Mouse (Mus musculus): Measurements from ENCODE around the gene Fbxl17. TPM values are rescaled to one million over a fixed set of nuclear protein-coding genes. Genes with fewer than 3 reads are reported as not detected.
A peak's percentile ranks its signal among the peaks of the same experiment; 100 is the strongest.

Gene Fbxl17
- polyA plus RNA-seq, 1 experiment from 2014 or later, result 9.0 TPM

- WGBS, result 61% methylated on average over 3 of the region's 3 CpGs
- DNase-seq (no peak), ATAC-seq (ENCODE audit: insufficient read depth) (no peak)
- H3K4me1 ChIP-seq (ENCODE audit: insufficient read depth), result no peaks in the 10 kb centered on the region
- TF ChIP-seq CTCF (IDR thresholded peaks at IDR 0.05; ENCODE audit: low read depth), result no peak
- H3K36me3 ChIP-seq (ENCODE audit: insufficient read depth), result no peaks in the 10 kb centered on the region
- no peaks in the 10 kb centered on the region for H3K27me3 ChIP-seq (ENCODE audit: insufficient read depth, low read length)
- H3K9me3 ChIP-seq (ENCODE audit: low read depth, low read length), result no peaks in the 10 kb centered on the region
- no peak overlapping the region for H3K27ac ChIP-seq (ENCODE audit: low read depth)
- no peak overlapping the region for H3K4me3 ChIP-seq (ENCODE audit: low read depth, low read length)
- H3K4me2 ChIP-seq, result no peak overlapping the region
- no peak overlapping the region for H3K9ac ChIP-seq
Measured at GRCm38 (mm10) chr17:63166692-63167091, 333.1 kb downstream of the Fbxl17 start.

GRCm38 (mm10) chr17:63165847-63166246 lies 334.0 kb downstream of the Fbxl17 start:
- ATAC-seq (ENCODE audit: insufficient read depth) (no peak), DNase-seq (no peak)
- Histone ChIP-seq H3K4me3 (ENCODE audit: low read depth, low read length) (no peak overlapping the region), H3K27me3 (ENCODE audit: insufficient read depth, low read length) (no peaks in the 10 kb centered on the region), H3K36me3 (ENCODE audit: insufficient read depth) (no peaks in the 10 kb centered on the region), H3K9me3 (ENCODE audit: low read depth, low read length) (no peaks in the 10 kb centered on the region), H3K4me1 (ENCODE audit: insufficient read depth) (no peaks in the 10 kb centered on the region), H3K9ac (no peak overlapping the region), H3K27ac (ENCODE audit: low read depth) (no peak overlapping the region), H3K4me2 (no peak overlapping the region)
- no peak for TF ChIP-seq CTCF (IDR thresholded peaks at IDR 0.05; ENCODE audit: low read depth)
- WGBS, result 82% methylated on average over 13 of the region's 13 CpGs

- Histone ChIP-seq H3K4me3 (ENCODE audit: low read depth, low read length) (no peak overlapping the region), H3K27ac (ENCODE audit: low read depth) (no peak overlapping the region), H3K27me3 (ENCODE audit: insufficient read depth, low read length) (no peaks in the 10 kb centered on the region), H3K9ac (no peak overlapping the region), H3K9me3 (ENCODE audit: low read depth, low read length) (no peaks in the 10 kb centered on the region), H3K4me2 (no peak overlapping the region), H3K4me1 (ENCODE audit: insufficient read depth) (no peaks in the 10 kb centered on the region), H3K36me3 (ENCODE audit: insufficient read depth) (no peaks in the 10 kb centered on the region)
- 47% methylated on average over 1 of the region's 1 CpGs for WGBS
- no peak for TF ChIP-seq CTCF (IDR thresholded peaks at IDR 0.05; ENCODE audit: low read depth)
- no peak for DNase-seq
- ATAC-seq (ENCODE audit: insufficient read depth), result no peak
Measured at GRCm38 (mm10) chr17:63164289-63164688, 335.5 kb downstream of the Fbxl17 start.

GRCm38 (mm10) chr17:63161953-63162352 lies 337.9 kb downstream of the Fbxl17 start:
- 73% methylated on average over 5 of the region's 5 CpGs for WGBS

GRCm38 (mm10) chr17:63159196-63159595 lies 340.6 kb downstream of the Fbxl17 start:
- ATAC-seq (ENCODE audit: insufficient read depth), result no peak
- Histone ChIP-seq H3K27me3 (ENCODE audit: insufficient read depth, low read length) (no peaks in the 10 kb centered on the region), H3K9ac (no peak overlapping the region), H3K4me2 (no peak overlapping the region), H3K27ac (ENCODE audit: low read depth) (no peak overlapping the region), H3K4me1 (ENCODE audit: insufficient read depth) (0 out of 2 replicates have a peak, but pooled peaks cover 3% of the 10 kb centered on the region), H3K36me3 (ENCODE audit: insufficient read depth) (no peaks in the 10 kb centered on the region), H3K4me3 (ENCODE audit: low read depth, low read length) (no peak overlapping the region), H3K9me3 (ENCODE audit: low read depth, low read length) (no peaks in the 10 kb centered on the region)
- peak; percentile 25 for DNase-seq
- no peak for TF ChIP-seq CTCF (IDR thresholded peaks at IDR 0.05; ENCODE audit: low read depth)
- WGBS, result 47% methylated on average over 7 of the region's 7 CpGs

More at GRCm38 (mm10) chr17:63161953-63162352, 337.9 kb downstream of the Fbxl17 start:
- Histone ChIP-seq H3K27ac (ENCODE audit: low read depth) (no peak overlapping the region), H3K27me3 (ENCODE audit: insufficient read depth, low read length) (no peaks in the 10 kb centered on the region), H3K4me2 (no peak overlapping the region), H3K36me3 (ENCODE audit: insufficient read depth) (no peaks in the 10 kb centered on the region), H3K9me3 (ENCODE audit: low read depth, low read length) (no peaks in the 10 kb centered on the region), H3K4me3 (ENCODE audit: low read depth, low read length) (no peak overlapping the region), H3K9ac (no peak overlapping the region), H3K4me1 (ENCODE audit: insufficient read depth) (0 out of 2 replicates have a peak, but pooled peaks cover 3% of the 10 kb centered on the region)
- no peak for DNase-seq
- no peak for ATAC-seq (ENCODE audit: insufficient read depth)
- TF ChIP-seq CTCF (IDR thresholded peaks at IDR 0.05; ENCODE audit: low read depth), result no peak

GRCm38 (mm10) chr17:63158436-63158835 lies 341.4 kb downstream of the Fbxl17 start:
- Histone ChIP-seq H3K4me3 (ENCODE audit: low read depth, low read length) (no peak overlapping the region), H3K27me3 (ENCODE audit: insufficient read depth, low read length) (no peaks in the 10 kb centered on the region), H3K4me2 (no peak overlapping the region), H3K4me1 (ENCODE audit: insufficient read depth) (0 out of 2 replicates have a peak, but pooled peaks cover 3% of the 10 kb centered on the region), H3K9me3 (ENCODE audit: low read depth, low read length) (no peaks in the 10 kb centered on the region), H3K9ac (no peak overlapping the region), H3K27ac (ENCODE audit: low read depth) (no peak overlapping the region), H3K36me3 (ENCODE audit: insufficient read depth) (no peaks in the 10 kb centered on the region)
- TF ChIP-seq CTCF (IDR thresholded peaks at IDR 0.05; ENCODE audit: low read depth), result no peak
- WGBS, result 68% methylated on average over 3 of the region's 3 CpGs
- no peak for DNase-seq
- ATAC-seq (ENCODE audit: insufficient read depth), result no peak

- 27% methylated on average over 6 of the region's 6 CpGs for WGBS
- 0 out of 2 replicates have a peak, but pooled peaks cover 3% of the 10 kb centered on the region for H3K4me1 ChIP-seq (ENCODE audit: insufficient read depth)
- no peak overlapping the region for H3K4me3 ChIP-seq (ENCODE audit: low read depth, low read length)
- no peak overlapping the region for H3K27ac ChIP-seq (ENCODE audit: low read depth)
- H3K27me3 ChIP-seq (ENCODE audit: insufficient read depth, low read length), result no peaks in the 10 kb centered on the region
- no peak for TF ChIP-seq CTCF (IDR thresholded peaks at IDR 0.05; ENCODE audit: low read depth)
- H3K9ac ChIP-seq, result no peak overlapping the region
- no peaks in the 10 kb centered on the region for H3K36me3 ChIP-seq (ENCODE audit: insufficient read depth)
- H3K4me2 ChIP-seq, result no peak overlapping the region
- peak; percentile 49; the same call in 1 of the 2 replicates for ATAC-seq (ENCODE audit: insufficient read depth)
- DNase-seq, result peak; percentile 55
- H3K9me3 ChIP-seq (ENCODE audit: low read depth, low read length), result no peaks in the 10 kb centered on the region
Measured at GRCm38 (mm10) chr17:63157906-63158305, 341.9 kb downstream of the Fbxl17 start.

All from lung, embryonic 14.5 days (tissue).